Mouse (Mus musculus): ENCODE data around the gene Reln. TPM values are rescaled to one million over a fixed set of nuclear protein-coding genes. Genes with fewer than 3 reads are reported as not detected.

Reln gene
- total and polyA plus RNA-seq, 2 experiments from 2014 or later = 25.3 to 189 TPM

GRCm38 (mm10) chr5:22094043-22094442, 250.5 kb downstream of the Reln start:
- 63% methylated on average over 5 of the region's 5 CpGs for WGBS
- H3K36me3 ChIP-seq (ENCODE audit: insufficient read depth, low read length) = no peaks in the 10 kb centered on the region
- no peak overlapping the region for H3K4me3 ChIP-seq (ENCODE audit: low read depth, low read length)
- H3K9ac ChIP-seq (replicated peaks; ENCODE audit: low read length, poor library complexity, severe bottlenecking) = no peak overlapping the region
- no peak overlapping the region for H3K27ac ChIP-seq (ENCODE audit: low read depth, low read length)
- TF ChIP-seq CTCF (IDR thresholded peaks at IDR 0.05) = no peak
- no peak for DNase-seq (ENCODE audit: low spot score)
- H3K9me3 ChIP-seq (ENCODE audit: low read length) = no peaks in the 10 kb centered on the region
- no peak for ATAC-seq (ENCODE audit: low FRiP score)
- H3K4me2 ChIP-seq (ENCODE audit: low read depth, low read length, poor library complexity, severe bottlenecking) = no peak overlapping the region
- H3K27me3 ChIP-seq (ENCODE audit: insufficient read depth, low read length) = no peaks in the 10 kb centered on the region
- no peaks in the 10 kb centered on the region for H3K4me1 ChIP-seq (ENCODE audit: insufficient read depth, low read length)

DNA sequence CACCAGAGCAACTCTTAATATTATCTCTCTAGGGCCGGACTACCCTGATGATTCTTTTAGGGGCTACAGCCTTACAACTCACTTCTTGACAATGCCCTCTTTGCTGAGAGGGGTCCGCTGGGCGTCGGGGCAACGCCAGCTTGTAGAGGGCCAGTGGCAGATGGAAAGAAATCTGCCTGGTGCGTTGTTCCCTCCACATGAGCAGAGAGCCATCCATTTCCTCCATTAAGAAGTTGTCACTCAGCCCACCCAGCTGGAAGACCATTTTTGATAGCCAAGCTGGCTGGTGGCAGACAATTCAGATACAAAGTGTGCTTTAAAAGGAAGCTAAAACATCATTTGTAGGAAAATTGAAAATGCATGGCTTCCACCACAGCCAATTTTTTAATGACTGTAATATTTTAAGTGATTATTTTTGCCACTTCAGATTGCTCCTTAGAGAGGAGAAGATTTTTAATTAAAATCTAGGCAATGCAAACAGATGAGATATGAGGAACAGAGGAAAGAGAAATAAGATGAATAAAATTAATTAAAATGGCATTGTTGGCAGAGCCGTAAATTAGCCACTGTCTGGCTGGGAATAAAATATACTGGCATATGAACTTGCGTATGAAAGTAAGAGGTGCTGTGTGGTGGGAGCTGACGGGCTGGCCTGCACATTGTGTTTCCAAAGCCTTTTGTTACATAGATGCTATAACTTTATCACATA, 251.2 kb downstream of the Reln start:
- peak; percentile 58; the same call in 1 of the 2 replicates for ATAC-seq (ENCODE audit: low FRiP score)
- H3K27ac ChIP-seq (ENCODE audit: low read depth, low read length) = no peak overlapping the region
- 53% methylated on average over 9 of the region's 9 CpGs for WGBS

DNA sequence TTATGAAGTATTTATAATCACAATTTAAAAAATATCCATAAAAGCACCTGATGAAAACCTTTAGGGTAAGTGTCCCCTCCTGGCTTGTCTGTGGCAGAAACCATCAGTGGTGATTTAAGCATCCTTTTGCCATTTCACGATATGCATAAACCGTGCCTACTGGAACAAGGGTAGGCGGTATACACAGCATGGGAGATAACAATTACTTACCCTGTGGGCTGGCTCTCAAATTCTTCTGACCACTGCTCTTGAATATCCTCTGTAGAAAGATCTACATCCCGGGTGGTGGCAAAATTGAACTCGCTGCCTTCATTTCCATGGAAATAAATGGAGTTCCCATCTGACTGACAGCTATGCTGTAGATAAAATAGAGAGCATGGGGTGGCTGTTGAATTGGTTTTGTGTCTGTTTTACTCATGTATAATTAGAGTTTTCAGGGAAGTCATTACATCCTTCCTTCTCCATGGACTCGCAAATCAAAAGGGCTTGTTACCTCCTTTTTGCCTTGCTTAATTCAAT, 264.0 kb downstream of the Reln start:
- no peaks in the 10 kb centered on the region for H3K4me1 ChIP-seq (ENCODE audit: insufficient read depth, low read length)
- whole genome bisulfite sequencing = 55% methylated on average over 6 of the region's 6 CpGs
- no peak overlapping the region for H3K4me3 ChIP-seq (ENCODE audit: low read depth, low read length)
- no peaks in the 10 kb centered on the region for H3K36me3 ChIP-seq (ENCODE audit: insufficient read depth, low read length)
- H3K4me2 ChIP-seq (ENCODE audit: low read depth, low read length, poor library complexity, severe bottlenecking) = no peak overlapping the region
- no peak overlapping the region for H3K27ac ChIP-seq (ENCODE audit: low read depth, low read length)
- DNase-seq (ENCODE audit: low spot score) (no peak), ATAC-seq (ENCODE audit: low FRiP score) (no peak)
- H3K9ac ChIP-seq (replicated peaks; ENCODE audit: low read length, poor library complexity, severe bottlenecking) = no peak overlapping the region
- H3K9me3 ChIP-seq (ENCODE audit: low read length) = no peaks in the 10 kb centered on the region
- H3K27me3 ChIP-seq (ENCODE audit: insufficient read depth, low read length) = no peaks in the 10 kb centered on the region
- TF ChIP-seq CTCF (IDR thresholded peaks at IDR 0.05) = no peak

More for the DNA sequence above, 251.2 kb downstream of the Reln start:
- no peaks in the 10 kb centered on the region for H3K27me3 ChIP-seq (ENCODE audit: insufficient read depth, low read length)
- no peak for TF ChIP-seq CTCF (IDR thresholded peaks at IDR 0.05)
- no peaks in the 10 kb centered on the region for H3K36me3 ChIP-seq (ENCODE audit: insufficient read depth, low read length)
- H3K9ac ChIP-seq (replicated peaks; ENCODE audit: low read length, poor library complexity, severe bottlenecking) = no peak overlapping the region
- H3K4me3 ChIP-seq (ENCODE audit: low read depth, low read length) = no peak overlapping the region
- H3K9me3 ChIP-seq (ENCODE audit: low read length) = no peaks in the 10 kb centered on the region
- no peak overlapping the region for H3K4me2 ChIP-seq (ENCODE audit: low read depth, low read length, poor library complexity, severe bottlenecking)
- no peaks in the 10 kb centered on the region for H3K4me1 ChIP-seq (ENCODE audit: insufficient read depth, low read length)
- peak; percentile 85 for DNase-seq (ENCODE audit: low spot score)

- 44% methylated on average over 5 of the region's 5 CpGs for WGBS
- H3K9me3 ChIP-seq (ENCODE audit: low read length) = no peaks in the 10 kb centered on the region
- no peak for ATAC-seq (ENCODE audit: low FRiP score)
Observed at GRCm38 (mm10) chr5:22074971-22075370, 269.5 kb downstream of the Reln start.

DNA sequence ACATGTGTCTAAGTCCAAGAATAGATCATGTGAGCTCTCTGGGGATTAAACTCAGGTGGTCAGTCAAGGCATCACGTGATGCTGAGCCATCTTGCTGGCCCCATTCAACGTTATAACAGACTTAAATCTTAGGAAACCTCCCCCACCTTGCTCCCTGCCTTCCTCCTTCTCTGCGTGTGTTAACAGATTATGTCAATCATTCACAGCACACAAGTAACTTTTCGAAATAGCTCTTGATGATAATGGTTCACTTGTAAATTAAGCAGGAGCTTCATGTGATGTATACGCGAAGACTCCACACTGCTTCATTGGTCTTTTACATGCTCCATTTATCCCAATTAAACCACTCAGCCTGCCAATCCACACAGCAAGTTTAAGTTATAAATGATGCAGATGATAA, 271.9 kb downstream of the Reln start:
- Histone ChIP-seq H3K9ac (replicated peaks; ENCODE audit: low read length, poor library complexity, severe bottlenecking) (no peak overlapping the region), H3K4me1 (ENCODE audit: insufficient read depth, low read length) (no peaks in the 10 kb centered on the region), H3K36me3 (ENCODE audit: insufficient read depth, low read length) (no peaks in the 10 kb centered on the region), H3K4me2 (ENCODE audit: low read depth, low read length, poor library complexity, severe bottlenecking) (no peak overlapping the region), H3K4me3 (ENCODE audit: low read depth, low read length) (no peak overlapping the region), H3K27me3 (ENCODE audit: insufficient read depth, low read length) (no peaks in the 10 kb centered on the region), H3K27ac (ENCODE audit: low read depth, low read length) (no peak overlapping the region), H3K9me3 (ENCODE audit: low read length) (no peaks in the 10 kb centered on the region)
- ATAC-seq (ENCODE audit: low FRiP score) (no peak), DNase-seq (ENCODE audit: low spot score) (no peak)
- no peak for TF ChIP-seq CTCF (IDR thresholded peaks at IDR 0.05)
- WGBS = 77% methylated on average over 6 of the region's 6 CpGs

More at GRCm38 (mm10) chr5:22074971-22075370, 269.5 kb downstream of the Reln start:
- H3K27me3 ChIP-seq (ENCODE audit: insufficient read depth, low read length) = no peaks in the 10 kb centered on the region
- DNase-seq (ENCODE audit: low spot score) = no peak
- no peak overlapping the region for H3K4me2 ChIP-seq (ENCODE audit: low read depth, low read length, poor library complexity, severe bottlenecking)
- H3K9ac ChIP-seq (replicated peaks; ENCODE audit: low read length, poor library complexity, severe bottlenecking) = no peak overlapping the region
- H3K36me3 ChIP-seq (ENCODE audit: insufficient read depth, low read length) = no peaks in the 10 kb centered on the region
- H3K4me3 ChIP-seq (ENCODE audit: low read depth, low read length) = no peak overlapping the region
- H3K27ac ChIP-seq (ENCODE audit: low read depth, low read length) = no peak overlapping the region
- H3K4me1 ChIP-seq (ENCODE audit: insufficient read depth, low read length) = no peaks in the 10 kb centered on the region
- no peak for TF ChIP-seq CTCF (IDR thresholded peaks at IDR 0.05)

DNA sequence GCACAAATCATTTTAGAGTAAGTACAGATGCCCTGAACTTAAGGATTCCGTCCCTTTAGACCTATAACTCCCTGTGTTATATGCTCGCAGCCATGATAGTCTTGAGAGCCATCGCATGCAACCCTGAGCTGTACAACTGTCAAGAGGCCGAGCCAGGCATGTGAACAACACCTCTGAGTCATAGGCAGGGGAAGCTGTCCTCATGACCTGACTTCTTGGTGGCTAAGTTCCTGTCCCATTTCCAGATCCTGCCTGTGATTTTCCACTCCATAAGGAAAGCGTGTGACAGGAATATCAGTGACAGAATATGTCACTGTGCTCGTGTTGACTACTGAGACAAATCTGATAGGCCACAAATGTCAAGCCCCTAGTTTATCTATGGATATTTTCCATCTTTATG, 285.3 kb downstream of the Reln start:
- no peak for TF ChIP-seq CTCF (IDR thresholded peaks at IDR 0.05)
- Histone ChIP-seq H3K4me1 (ENCODE audit: insufficient read depth, low read length) (no peaks in the 10 kb centered on the region), H3K9me3 (ENCODE audit: low read length) (no peaks in the 10 kb centered on the region), H3K27ac (ENCODE audit: low read depth, low read length) (no peak overlapping the region), H3K4me3 (ENCODE audit: low read depth, low read length) (no peak overlapping the region), H3K27me3 (ENCODE audit: insufficient read depth, low read length) (no peaks in the 10 kb centered on the region), H3K4me2 (ENCODE audit: low read depth, low read length, poor library complexity, severe bottlenecking) (no peak overlapping the region), H3K36me3 (ENCODE audit: insufficient read depth, low read length) (no peaks in the 10 kb centered on the region), H3K9ac (replicated peaks; ENCODE audit: low read length, poor library complexity, severe bottlenecking) (no peak overlapping the region)
- ATAC-seq (ENCODE audit: low FRiP score) = no peak
- WGBS = 92% methylated on average over 6 of the region's 6 CpGs
- DNase-seq (ENCODE audit: low spot score) = no peak
